Comparison of ENCODE assay signal across 8 mouse cellular contexts in genomic region chr7:19381377-19382165, GRCm38 (mm10). TPM values are rescaled to one million over a fixed set of nuclear protein-coding genes. Genes with fewer than 3 reads are reported as not detected.
DNase-seq lines count a peak whose midpoint lies in the region; ATAC-seq lines count a peak whose summit lies in the region.

Gene Ercc2 (plus strand): TSS chr7:19382010.

- H3K4me3 ChIP-seq in lung, embryonic 16.5 days (ENCODE audit: low read length): peak within 1 kb of the TSS; percentile 98

- no peaks in the 10 kb centered on the region for H3K27me3 ChIP-seq in lung, embryonic 16.5 days (ENCODE audit: control insufficient read depth, insufficient read depth, low read depth, low read length)

- peaks cover 13% of the 10 kb centered on the region for H3K4me1 ChIP-seq in lung, embryonic 16.5 days (replicated peaks; ENCODE audit: control insufficient read depth, insufficient read depth, low read length)

- peak; percentile 97 to 100 for ATAC-seq in hematopoietic stem cell, adult 5-6 weeks (replicated peaks in 1 of 2; ENCODE audit: insufficient read depth in 1 of 2, low FRiP score in 2 of 2, low TSS enrichment in 1 of 2, low read depth in 1 of 2, poor library complexity in 2 of 2, severe bottlenecking in 2 of 2)
- ATAC-seq in lung, embryonic 16.5 days (ENCODE audit: low read depth): peak; percentile 99

- WGBS in lung, embryonic 16.5 days: 5% methylated on average over 43 of the region's 48 CpGs

- peak within 1 kb of the TSS; percentile 87 for H3K9ac ChIP-seq in lung, embryonic 16.5 days (ENCODE audit: low read length)

- peak within 1 kb of the TSS; percentile 96 for H3K4me2 ChIP-seq in lung, embryonic 16.5 days (ENCODE audit: low read depth, low read length)

- peak; percentile 95 for DNase-seq in MEL-GATA-1-ER (ENCODE audit: extremely low read depth, low read depth)
- DNase-seq in cerebellum, adult 8-10 months: peak; percentile 99
- DNase-seq in forelimb bud, embryonic 11.5 days (ENCODE audit: low read depth, low spot score): peak; percentile 99
- DNase-seq in layer of hippocampus, adult 9-10 months (ENCODE audit: low spot score): peak; percentile 98
- DNase-seq in ovary, postnatal 10 days (ENCODE audit: low spot score): peak; percentile 97
- DNase-seq in thymus, postnatal 10 days (ENCODE audit: low spot score in 2 of 2): peak; percentile 98 to 99

- peaks cover 15% of the 10 kb centered on the region for H3K36me3 ChIP-seq in lung, embryonic 16.5 days (ENCODE audit: control insufficient read depth, insufficient read depth, low read length)

- H3K27ac ChIP-seq in lung, embryonic 16.5 days (ENCODE audit: low read length): peak within 1 kb of the TSS; percentile 10; the same call in 1 of the 2 replicates

- no peaks in the 10 kb centered on the region for H3K9me3 ChIP-seq in lung, embryonic 16.5 days (ENCODE audit: control insufficient read depth, low read length)

RNA-seq across cellular contexts. Expression of gene Ercc2, which starts in this region (rescaled TPM):
- total RNA-seq in hematopoietic stem cell, adult 5-6 weeks (2017): 32.3 and 42.5 TPM in 2 replicates
- 15.9 and 17.4 TPM in 2 replicates for polyA plus RNA-seq in lung, embryonic 16.5 days (2015; fragmentation: Nextera tagmentation; extraction: Ambion mirVana)

Comparison
In these comparisons a context has a peak if more than half of its experiments do, and no peak if none do; other contexts are left out.
1. Peak in every context shown above with its lines: DNase-seq, ATAC-seq, H3K4me3 ChIP-seq and H3K27ac ChIP-seq.